Mouse (Mus musculus): ENCODE data around the gene Adarb1. TPM values are rescaled to one million over a fixed set of nuclear protein-coding genes. Genes with fewer than 3 reads are reported as not detected.

Adarb1 gene
- polyA plus RNA-seq, 1 experiment from 2014 or later = 19.8 TPM

- no peaks in the 10 kb centered on the region for H3K27me3 ChIP-seq (replicated peaks)
- no peaks in the 10 kb centered on the region for H3K9me3 ChIP-seq (replicated peaks)
- H3K4me2 ChIP-seq = peak overlapping the region; percentile 44
- H3K27ac ChIP-seq (replicated peaks) = no peak overlapping the region; the same call in 1 of the 2 replicates
- H3K4me3 ChIP-seq (replicated peaks) = no peak overlapping the region
- WGBS = 38% methylated on average over 18 of the region's 18 CpGs
- no peak for ATAC-seq (ENCODE audit: low FRiP score)
- H3K36me3 ChIP-seq = no peaks in the 10 kb centered on the region
- no peak overlapping the region for H3K9ac ChIP-seq (replicated peaks)
- H3K4me1 ChIP-seq = peaks cover 9% of the 10 kb centered on the region; the same call in 1 of the 2 replicates
Observed at GRCm38 (mm10) chr10:77434457-77435151, 16.5 kb upstream of the Adarb1 start.

- Histone ChIP-seq H3K27ac (replicated peaks) (no peak overlapping the region; the same call in 1 of the 2 replicates), H3K4me3 (replicated peaks) (no peak overlapping the region), H3K9me3 (replicated peaks) (no peaks in the 10 kb centered on the region), H3K36me3 (no peaks in the 10 kb centered on the region), H3K27me3 (replicated peaks) (no peaks in the 10 kb centered on the region), H3K4me1 (peaks cover 9% of the 10 kb centered on the region; the same call in 1 of the 2 replicates), H3K9ac (replicated peaks) (no peak overlapping the region), H3K4me2 (peak overlapping the region; percentile 44)
- WGBS = 22% methylated on average over 4 of the region's 4 CpGs
- ATAC-seq (ENCODE audit: low FRiP score) = no peak
Observed at GRCm38 (mm10) chr10:77434076-77434456, 16.0 kb upstream of the Adarb1 start.

GRCm38 (mm10) chr10:77430771-77431170, 12.7 kb upstream of the Adarb1 start:
- Histone ChIP-seq H3K4me2 (no peak overlapping the region), H3K4me3 (replicated peaks) (no peak overlapping the region), H3K27ac (replicated peaks) (no peak overlapping the region), H3K36me3 (no peaks in the 10 kb centered on the region), H3K4me1 (peaks cover 9% of the 10 kb centered on the region; the same call in 1 of the 2 replicates), H3K9me3 (replicated peaks) (no peaks in the 10 kb centered on the region), H3K27me3 (replicated peaks) (no peaks in the 10 kb centered on the region), H3K9ac (replicated peaks) (no peak overlapping the region)
- ATAC-seq (ENCODE audit: low FRiP score) = no peak

- H3K27ac ChIP-seq (replicated peaks) = no peak overlapping the region
- no peak for ATAC-seq (ENCODE audit: low FRiP score)
- H3K4me3 ChIP-seq (replicated peaks) = no peak overlapping the region
- no peaks in the 10 kb centered on the region for H3K27me3 ChIP-seq (replicated peaks)
- no peaks in the 10 kb centered on the region for H3K9me3 ChIP-seq (replicated peaks)
- H3K4me2 ChIP-seq = no peak overlapping the region
- WGBS = 85% methylated on average over 5 of the region's 5 CpGs
- H3K36me3 ChIP-seq = no peaks in the 10 kb centered on the region
- peaks cover 8% of the 10 kb centered on the region; the same call in 1 of the 2 replicates for H3K4me1 ChIP-seq
- no peak overlapping the region for H3K9ac ChIP-seq (replicated peaks)
Observed at GRCm38 (mm10) chr10:77429921-77430320, 11.9 kb upstream of the Adarb1 start.

GRCm38 (mm10) chr10:77427610-77428009, 9.5 kb upstream of the Adarb1 start:
- Histone ChIP-seq H3K36me3 (no peaks in the 10 kb centered on the region), H3K4me3 (replicated peaks) (no peak overlapping the region), H3K9me3 (replicated peaks) (no peaks in the 10 kb centered on the region), H3K4me1 (no peaks in the 10 kb centered on the region), H3K9ac (replicated peaks) (no peak overlapping the region), H3K27ac (replicated peaks) (no peak overlapping the region), H3K27me3 (replicated peaks) (no peaks in the 10 kb centered on the region), H3K4me2 (no peak overlapping the region)
- no peak for ATAC-seq (ENCODE audit: low FRiP score)
- 64% methylated on average over 2 of the region's 2 CpGs for WGBS

GRCm38 (mm10) chr10:77420190-77420589, 2.1 kb upstream of the Adarb1 start:
- WGBS = 97% methylated on average over 3 of the region's 3 CpGs
- no peak overlapping the region for H3K4me2 ChIP-seq
- no peak for ATAC-seq (ENCODE audit: low FRiP score)

GRCm38 (mm10) chr10:77417240-77418102, 599 bp downstream of the Adarb1 start:
- Histone ChIP-seq H3K9me3 (replicated peaks) (no peaks in the 10 kb centered on the region), H3K4me3 (replicated peaks) (peak overlapping the region; percentile 83), H3K9ac (replicated peaks) (peak overlapping the region; percentile 83), H3K27me3 (replicated peaks) (peaks cover 4% of the 10 kb centered on the region; the same call in 1 of the 2 replicates), H3K27ac (replicated peaks) (peak overlapping the region; percentile 79), H3K4me2 (peak overlapping the region; percentile 77), H3K4me1 (peaks cover 25% of the 10 kb centered on the region), H3K36me3 (no peaks in the 10 kb centered on the region)
- WGBS = under 1% methylated on average over 70 of the region's 70 CpGs
- ATAC-seq (ENCODE audit: low FRiP score) = peak; percentile 84

More at GRCm38 (mm10) chr10:77420190-77420589, 2.1 kb upstream of the Adarb1 start:
- Histone ChIP-seq H3K36me3 (no peaks in the 10 kb centered on the region), H3K4me1 (peaks cover 25% of the 10 kb centered on the region), H3K4me3 (replicated peaks) (no peak overlapping the region), H3K27me3 (replicated peaks) (peaks cover 4% of the 10 kb centered on the region; the same call in 1 of the 2 replicates), H3K9ac (replicated peaks) (no peak overlapping the region), H3K9me3 (replicated peaks) (no peaks in the 10 kb centered on the region), H3K27ac (replicated peaks) (no peak overlapping the region)

GRCm38 (mm10) chr10:77416666-77417239, 1.3 kb downstream of the Adarb1 start:
- H3K4me3 ChIP-seq (replicated peaks) = peak overlapping the region; percentile 83
- no peak for ATAC-seq (ENCODE audit: low FRiP score)
- peak overlapping the region; percentile 83 for H3K9ac ChIP-seq (replicated peaks)
- no peak overlapping the region for H3K27ac ChIP-seq (replicated peaks)
- H3K4me1 ChIP-seq = peaks cover 25% of the 10 kb centered on the region
- 3% methylated on average over 24 of the region's 24 CpGs for WGBS
- H3K9me3 ChIP-seq (replicated peaks) = no peaks in the 10 kb centered on the region
- H3K27me3 ChIP-seq (replicated peaks) = peaks cover 4% of the 10 kb centered on the region; the same call in 1 of the 2 replicates
- H3K36me3 ChIP-seq = no peaks in the 10 kb centered on the region
- peak overlapping the region; percentile 77 for H3K4me2 ChIP-seq

GRCm38 (mm10) chr10:77415867-77416266, 2.2 kb downstream of the Adarb1 start:
- Histone ChIP-seq H3K36me3 (no peaks in the 10 kb centered on the region), H3K27me3 (replicated peaks) (peaks cover 4% of the 10 kb centered on the region; the same call in 1 of the 2 replicates), H3K4me1 (peaks cover 25% of the 10 kb centered on the region), H3K4me2 (peak overlapping the region; percentile 77; the same call in 1 of the 2 replicates), H3K9me3 (replicated peaks) (no peaks in the 10 kb centered on the region), H3K9ac (replicated peaks) (no peak overlapping the region), H3K4me3 (replicated peaks) (no peak overlapping the region), H3K27ac (replicated peaks) (no peak overlapping the region)
- ATAC-seq (ENCODE audit: low FRiP score) = no peak
- 84% methylated on average over 5 of the region's 5 CpGs for WGBS

- Histone ChIP-seq H3K4me2 (no peak overlapping the region), H3K9ac (replicated peaks) (no peak overlapping the region), H3K27me3 (replicated peaks) (peaks cover 4% of the 10 kb centered on the region; the same call in 1 of the 2 replicates), H3K36me3 (no peaks in the 10 kb centered on the region), H3K4me1 (peaks cover 23% of the 10 kb centered on the region), H3K4me3 (replicated peaks) (no peak overlapping the region), H3K9me3 (replicated peaks) (no peaks in the 10 kb centered on the region), H3K27ac (replicated peaks) (no peak overlapping the region)
- 78% methylated on average over 2 of the region's 2 CpGs for WGBS
- ATAC-seq (ENCODE audit: low FRiP score) = no peak
Observed at GRCm38 (mm10) chr10:77413791-77414190, 4.3 kb downstream of the Adarb1 start.

GRCm38 (mm10) chr10:77409154-77409553, 8.9 kb downstream of the Adarb1 start:
- ATAC-seq (ENCODE audit: low FRiP score) = no peak
- Histone ChIP-seq H3K9ac (replicated peaks) (no peak overlapping the region), H3K27me3 (replicated peaks) (no peaks in the 10 kb centered on the region), H3K4me1 (no peaks in the 10 kb centered on the region), H3K36me3 (no peaks in the 10 kb centered on the region), H3K4me2 (no peak overlapping the region), H3K4me3 (replicated peaks) (no peak overlapping the region), H3K9me3 (replicated peaks) (no peaks in the 10 kb centered on the region), H3K27ac (replicated peaks) (no peak overlapping the region)
- WGBS = 77% methylated on average over 2 of the region's 2 CpGs
